8 mouse cellular contexts compared by ENCODE assay signal in genomic region chr4:115101682-115102081, GRCm38 (mm10). TPM values are rescaled to one million over a fixed set of nuclear protein-coding genes. Genes with fewer than 3 reads are reported as not detected.
DNase-seq lines count a peak whose midpoint lies in the region; ATAC-seq and TF ChIP-seq lines count a peak whose summit lies in the region.

No protein-coding gene starts in this region.

- DNase-seq in adrenal gland, adult (ENCODE audit: inconsistent age in 2 of 2, low spot score in 1 of 2): peak; percentile 21 to 72
- DNase-seq in adrenal gland, adult 8-10 months: no peak
- DNase-seq in brain, adult 2 months (ENCODE audit: low read depth, low spot score): peak; percentile 87
- DNase-seq in heart, postnatal 4 days: peak; percentile 73
- DNase-seq in layer of hippocampus, adult 2 months (ENCODE audit: low spot score in 2 of 2): peak; percentile 61 to 77
- peak; percentile 73 for DNase-seq in lung, postnatal 0 days (ENCODE audit: low spot score)
- DNase-seq in retina, postnatal 7 days (ENCODE audit: low read depth, low spot score): peak; percentile 61

- H3K4me3 ChIP-seq in layer of hippocampus, adult 2 months: no peak overlapping the region
- no peak overlapping the region for H3K4me3 ChIP-seq in lung, postnatal 0 days (ENCODE audit: low read depth, low read length)

- peak; percentile 98 for TF ChIP-seq CTCF in layer of hippocampus, adult 2 months (conservative IDR thresholded peaks at IDR 0.05)
- peak; percentile 97 for TF ChIP-seq CTCF in lung, postnatal 0 days (IDR thresholded peaks at IDR 0.05)

- peak overlapping the region; percentile 27; the same call in 1 of the 2 replicates for H3K4me2 ChIP-seq in lung, postnatal 0 days (replicated peaks; ENCODE audit: low read depth, low read length)

- no peak overlapping the region for H3K9ac ChIP-seq in lung, postnatal 0 days (replicated peaks; ENCODE audit: low read depth)

- 31% methylated on average over 6 of the region's 6 CpGs for WGBS in lung, postnatal 0 days

- no peaks in the 10 kb centered on the region for H3K27me3 ChIP-seq in lung, postnatal 0 days (replicated peaks; ENCODE audit: insufficient read depth, low read length)

- peak; percentile 51; the same call in 1 of the 2 replicates for TF ChIP-seq EP300 in lung, postnatal 0 days (IDR thresholded peaks at IDR 0.05)

- no peaks in the 10 kb centered on the region for H3K36me3 ChIP-seq in lung, postnatal 0 days (ENCODE audit: insufficient read depth, low read length)

- H3K9me3 ChIP-seq in lung, postnatal 0 days (ENCODE audit: low read length): no peaks in the 10 kb centered on the region

- peak; percentile 69 for ATAC-seq in erythroid progenitor cell, adult 5-6 weeks (replicated peaks; ENCODE audit: low FRiP score, poor library complexity, severe bottlenecking)
- peak; percentile 75 for ATAC-seq in lung, postnatal 0 days

- H3K27ac ChIP-seq in layer of hippocampus, adult 2 months: no peak overlapping the region
- H3K27ac ChIP-seq in lung, postnatal 0 days (ENCODE audit: low read length): no peak overlapping the region

- peaks cover 3% of the 10 kb centered on the region; the same call in 1 of the 2 replicates for H3K4me1 ChIP-seq in lung, postnatal 0 days (ENCODE audit: insufficient read depth, low read depth, low read length)

RNA-seq across cellular contexts. Expression of gene Pdzk1ip1, which starts 13.2 kb away (rescaled TPM):
- 1 to 10 TPM in 2 of 4 experiments, under 1 TPM in 1, not detected in 1; 0.37 to 1.1 (median 1.0) TPM for total RNA-seq in adrenal gland, adult 8-10 months (2022)
- 733 and 856 TPM in 2 replicates for total RNA-seq in erythroid progenitor cell, adult 5-6 weeks (2015; ENCODE audit: low replicate concordance)
- total RNA-seq in erythroid progenitor cell, adult 5-6 weeks (2017; ENCODE audit: low replicate concordance): 400 and 437 TPM in 2 replicates
- total RNA-seq in heart, postnatal 4 days (2021): under 1 TPM; 0.72 to 0.93 TPM
- total RNA-seq in layer of hippocampus, adult 2 months (2021): under 1 TPM in 1 of 2 experiments, not detected in 1; 0.96 TPM
- 99.9 and 117 TPM in 2 replicates for polyA plus RNA-seq in lung, postnatal 0 days (2015; fragmentation: Nextera tagmentation; extraction: Ambion mirVana)

RNA-seq across cellular contexts. Expression of gene Cyp4x1, which starts 32.4 kb away (rescaled TPM):
- not detected for total RNA-seq in adrenal gland, adult 8-10 months (2022)
- total RNA-seq in erythroid progenitor cell, adult 5-6 weeks (2015; ENCODE audit: low replicate concordance): not detected in 2 replicates
- total RNA-seq in erythroid progenitor cell, adult 5-6 weeks (2017; ENCODE audit: low replicate concordance): not detected in 2 replicates
- total RNA-seq in heart, postnatal 4 days (2021): not detected
- 1 to 10 TPM; 8.2 to 8.3 TPM for total RNA-seq in layer of hippocampus, adult 2 months (2021)
- 0.04 TPM in 1 of 2 replicates, not detected in the other for polyA plus RNA-seq in lung, postnatal 0 days (2015; fragmentation: Nextera tagmentation; extraction: Ambion mirVana)

RNA-seq across cellular contexts. Expression of gene Tal1, which starts 45.5 kb away (rescaled TPM):
- 1 to 10 TPM; 1.9 to 4.0 (median 2.6) TPM for total RNA-seq in adrenal gland, adult 8-10 months (2022)
- 227 and 255 TPM in 2 replicates for total RNA-seq in erythroid progenitor cell, adult 5-6 weeks (2015; ENCODE audit: low replicate concordance)
- total RNA-seq in erythroid progenitor cell, adult 5-6 weeks (2017; ENCODE audit: low replicate concordance): 186 and 231 TPM in 2 replicates
- total RNA-seq in heart, postnatal 4 days (2021): 1 to 10 TPM; 5.5 to 7.0 TPM
- 1 to 10 TPM in 1 of 2 experiments, under 1 TPM in 1; 0.86 to 1.0 TPM for total RNA-seq in layer of hippocampus, adult 2 months (2021)
- polyA plus RNA-seq in lung, postnatal 0 days (2015; fragmentation: Nextera tagmentation; extraction: Ambion mirVana): 1.9 and 2.5 TPM in 2 replicates

Comparison
In these comparisons a context has a peak if more than half of its experiments do, and no peak if none do; other contexts are left out.
1. RNA of gene Pdzk1ip1, which starts 13.2 kb away (total RNA-seq): 400 to 856 TPM in erythroid progenitor cell, adult 5-6 weeks; 0.37 to 1.1 TPM in adrenal gland, adult 8-10 months, 0.96 TPM in layer of hippocampus, adult 2 months and 0.72 to 0.93 TPM in heart, postnatal 4 days; every median in the first group is over 100 times any median in the second.
2. RNA of gene Cyp4x1, which starts 32.4 kb away (total RNA-seq): 8.2 to 8.3 TPM in layer of hippocampus, adult 2 months; not detected in heart, postnatal 4 days, not detected in adrenal gland, adult 8-10 months and not detected in erythroid progenitor cell, adult 5-6 weeks; every median in the first group is over 4 times any median in the second.
3. RNA of gene Tal1, which starts 45.5 kb away (total RNA-seq): 186 to 255 TPM in erythroid progenitor cell, adult 5-6 weeks; 5.5 to 7.0 TPM in heart, postnatal 4 days, 1.9 to 4.0 TPM in adrenal gland, adult 8-10 months and 0.86 to 1.0 TPM in layer of hippocampus, adult 2 months; every median in the first group is over 10 times any median in the second.